Mouse (Mus musculus) cortical plate, adult 2 months (tissue): ENCODE results near the gene Magoh.

ENCODE experiments used
- CTCF ChIP-seq: fragments of 200-500 bp; IDR thresholded peaks from 2 replicates; pipeline ENCODE4 v1.5.1; 2011; ENCODE audit warnings: mild to moderate bottlenecking, control low read depth, low read length; ENCODE audit not compliant: insufficient read depth; ENCODE audit errors: extremely low read depth
- POLR2A ChIP-seq: fragments of 200-500 bp; IDR thresholded peaks from 2 replicates; pipeline ENCODE4 v1.6.1; 2011; ENCODE audit warnings: mild to moderate bottlenecking, low read length, control low read depth; ENCODE audit not compliant: insufficient read depth; ENCODE audit errors: extremely low read depth

GRCm38 (mm10) chr4:107886371-107886770 lies 6.8 kb downstream of the Magoh start:
- TF ChIP-seq CTCF (no peak), POLR2A (no peak)
